Mouse (Mus musculus) liver (tissue): ENCODE results near the gene Ctu1.
"Not testable (repeated sequence)": the region's sequence is repeated elsewhere in the genome, so short reads cannot be mapped to it uniquely, and the experiment has no call there.

Experiments used
- DNase-seq: peaks from one replicate; pipeline ENCODE4 v3.0.0-alpha.2; 2020; ENCODE audit warnings: mixed read lengths

Gene Ctu1

DNA sequence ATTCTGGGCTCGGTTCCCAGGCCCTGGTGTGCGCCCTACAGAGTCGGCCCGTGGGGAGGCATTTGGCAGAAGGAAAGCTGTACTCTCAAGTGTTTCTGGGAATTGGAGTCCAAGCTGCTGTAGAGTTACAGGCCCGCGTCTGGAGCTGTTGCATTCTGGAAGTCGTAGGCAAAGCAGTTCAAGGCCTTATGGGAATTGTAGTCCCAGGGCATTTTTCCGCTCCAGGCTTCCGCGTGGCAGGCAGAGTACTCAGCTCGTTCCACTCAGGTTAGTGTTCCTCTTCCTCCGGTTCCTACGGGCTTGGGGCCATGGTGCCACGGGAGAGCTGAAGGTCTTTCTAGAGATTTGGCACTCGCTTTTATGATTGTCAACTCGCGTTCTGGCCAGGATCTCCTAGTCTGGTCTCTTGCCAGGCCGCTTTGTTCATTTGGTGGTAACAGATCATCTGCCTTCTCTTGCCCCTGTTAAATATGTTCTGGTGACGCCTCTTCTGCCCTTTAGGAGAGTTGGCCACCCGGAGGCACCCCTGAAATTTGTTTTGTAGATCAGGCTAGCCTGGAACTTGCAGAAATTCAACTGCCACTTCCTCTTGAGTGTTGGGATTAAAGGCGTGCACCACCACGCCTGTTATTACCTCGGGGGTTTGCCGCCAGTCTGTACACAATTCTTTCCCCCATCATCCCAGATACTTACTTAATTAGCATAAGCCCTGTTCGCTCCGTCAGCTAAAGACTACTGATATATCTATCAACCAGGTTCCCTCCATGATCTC lies at the start of gene Ctu1:
Gene Ctu1 (plus strand): TSS at position 208 of the 772 bp plus-strand sequence.
- DNase-seq = peak; percentile 83

DNA sequence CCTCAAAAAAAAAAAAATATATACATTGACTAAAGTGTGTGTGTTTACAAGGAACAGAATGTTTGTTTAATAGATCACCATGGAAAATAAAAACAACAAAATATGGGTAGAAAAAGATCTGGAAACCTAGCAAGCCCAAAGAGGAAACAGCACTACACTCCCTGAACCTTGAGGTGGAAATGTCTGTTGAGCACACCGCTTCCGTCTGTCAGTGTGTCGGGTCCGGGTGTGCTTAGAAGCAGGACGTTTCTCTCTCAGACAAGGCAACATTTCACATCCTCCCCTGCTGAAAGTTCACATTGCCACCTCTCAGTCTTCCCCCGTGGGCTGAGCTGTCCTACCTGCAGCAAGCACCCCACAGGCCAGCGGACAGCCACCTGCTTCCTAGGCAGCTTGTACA lies 48.9 kb upstream of the Ctu1 start:
- no peak for DNase-seq

DNA sequence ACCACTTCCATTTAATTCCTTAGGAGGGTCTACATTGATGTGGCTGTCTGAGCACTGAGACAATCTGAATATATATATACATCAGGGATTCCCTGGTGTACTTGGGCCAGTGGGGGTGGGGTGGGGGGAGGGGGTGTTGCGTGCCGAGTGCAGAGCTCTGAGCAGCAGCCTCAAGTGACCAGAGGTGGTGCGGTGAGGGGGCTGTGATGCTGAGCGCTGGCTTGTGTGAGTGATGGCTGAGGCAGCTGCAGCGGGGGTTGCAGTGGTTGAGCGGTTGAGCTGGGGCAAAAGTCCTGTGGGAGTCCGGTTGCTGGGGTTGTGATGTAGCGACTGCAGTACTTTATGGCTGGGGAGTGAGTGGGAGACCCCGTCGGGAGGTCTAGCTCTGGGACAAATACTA lies 48.0 kb upstream of the Ctu1 start:
- peak; percentile 5 for DNase-seq

DNA sequence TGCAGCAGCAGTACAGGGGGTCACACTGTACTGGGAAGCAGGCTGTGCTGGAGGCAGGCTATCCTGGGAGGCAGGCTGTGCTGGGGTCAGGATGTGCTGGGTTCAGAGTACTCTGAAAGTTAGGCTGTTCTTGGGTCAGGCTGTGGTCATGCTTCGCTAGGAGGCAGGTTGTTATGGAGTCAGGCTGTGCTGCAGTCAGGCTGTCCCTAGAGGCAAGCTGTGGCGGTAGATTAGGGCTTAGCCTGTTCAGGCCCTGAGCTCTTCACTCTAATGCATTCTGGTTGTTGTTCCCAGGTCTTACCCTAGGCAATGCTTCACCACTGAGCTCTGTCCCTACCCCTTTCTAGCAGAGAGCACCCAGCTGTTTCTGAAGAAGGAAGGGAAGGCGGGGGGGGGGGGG lies 46.8 kb upstream of the Ctu1 start:
- no peak for DNase-seq

DNA sequence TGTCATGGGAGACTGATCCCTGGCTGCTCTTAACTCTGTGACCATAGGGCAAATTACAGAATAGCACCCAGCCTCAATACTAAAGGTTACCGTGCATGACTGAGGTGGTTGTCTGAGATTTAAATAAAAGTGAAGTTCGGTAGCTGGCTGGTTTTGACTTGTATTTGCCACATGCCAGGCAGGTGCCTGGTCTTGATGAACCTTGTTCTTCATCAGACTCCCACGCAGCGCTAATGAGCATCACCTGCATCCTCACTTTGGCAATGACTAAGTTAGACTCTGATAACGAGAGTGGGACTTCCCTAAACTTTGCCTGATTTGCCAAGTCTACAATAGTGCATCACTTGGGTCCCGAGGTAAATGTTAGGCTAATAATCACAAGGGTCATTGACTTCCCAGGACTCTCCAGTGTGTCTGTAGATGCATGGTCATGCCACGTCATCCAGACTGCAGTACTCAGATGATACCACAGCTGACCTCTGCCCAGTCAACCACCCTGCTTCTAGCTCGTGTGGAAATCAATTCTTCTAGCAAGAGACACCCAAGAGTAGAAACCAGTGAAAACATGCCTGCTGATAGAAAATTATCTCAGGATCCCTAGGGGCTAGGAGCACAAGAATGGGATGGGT lies 45.9 kb upstream of the Ctu1 start:
- DNase-seq = no peak

DNA sequence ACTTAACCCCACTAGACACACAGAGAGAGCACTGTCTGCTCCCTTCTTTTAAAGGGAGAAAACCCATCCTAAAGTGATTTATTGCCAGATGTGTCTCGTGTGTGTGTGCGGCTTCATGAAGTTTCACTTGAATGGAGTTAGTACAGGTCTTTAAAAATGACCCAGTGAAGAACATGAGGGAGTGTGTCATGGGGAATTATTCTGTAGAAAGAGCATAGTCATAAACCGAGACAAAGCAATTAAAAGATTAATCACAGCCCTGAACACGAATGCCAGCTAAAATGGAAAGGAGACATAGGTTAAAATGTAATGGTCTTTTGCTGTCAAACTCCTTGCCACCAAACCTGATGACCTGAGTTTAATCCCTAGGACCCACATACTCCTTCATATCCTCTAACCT lies 37.9 kb upstream of the Ctu1 start:
- no peak for DNase-seq

DNA sequence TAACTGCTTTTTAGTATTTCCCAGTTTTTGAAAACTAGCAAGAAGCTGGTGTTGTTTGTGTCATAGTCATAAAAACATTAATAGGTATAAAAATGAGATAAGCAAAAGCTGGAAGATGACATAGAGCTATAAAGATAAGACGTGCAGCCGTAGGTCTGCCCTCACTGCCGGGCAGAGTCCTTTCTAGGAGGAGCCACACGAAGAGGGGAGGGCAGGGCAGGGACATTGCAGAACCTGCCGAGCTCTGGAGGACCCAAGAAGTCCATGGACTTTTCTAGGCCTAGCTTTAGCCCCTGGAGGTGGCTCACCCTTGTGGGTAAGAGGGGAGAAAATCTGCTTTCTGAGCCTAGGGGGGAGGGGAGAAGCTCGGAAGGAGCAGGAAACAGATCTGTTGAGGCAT lies 37.3 kb upstream of the Ctu1 start, which contains the start of gene Ceacam18:
Gene Ceacam18 (plus strand): TSS at position 208 of the 400 bp plus-strand sequence.
- no peak for DNase-seq

DNA sequence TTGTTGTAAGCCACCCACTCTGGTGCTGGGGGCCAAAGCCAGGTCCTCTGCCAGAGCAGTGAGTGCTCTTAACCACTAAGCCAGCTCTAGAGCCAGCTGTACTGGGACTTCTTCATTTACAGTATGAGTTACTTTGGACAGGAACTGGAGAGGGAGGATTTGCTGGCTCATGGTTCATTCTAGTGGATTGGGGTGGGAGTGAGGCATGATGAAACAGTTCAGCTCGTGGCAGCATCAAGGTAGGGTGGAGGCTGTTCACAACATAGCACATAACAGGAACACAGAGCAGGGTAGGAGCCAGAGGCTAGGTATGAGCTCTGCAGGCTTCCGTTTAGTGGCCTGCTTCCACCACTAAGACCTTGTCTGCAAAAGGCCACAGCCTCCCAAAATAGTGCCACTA lies 35.6 kb upstream of the Ctu1 start:
- DNase-seq = no peak

DNA sequence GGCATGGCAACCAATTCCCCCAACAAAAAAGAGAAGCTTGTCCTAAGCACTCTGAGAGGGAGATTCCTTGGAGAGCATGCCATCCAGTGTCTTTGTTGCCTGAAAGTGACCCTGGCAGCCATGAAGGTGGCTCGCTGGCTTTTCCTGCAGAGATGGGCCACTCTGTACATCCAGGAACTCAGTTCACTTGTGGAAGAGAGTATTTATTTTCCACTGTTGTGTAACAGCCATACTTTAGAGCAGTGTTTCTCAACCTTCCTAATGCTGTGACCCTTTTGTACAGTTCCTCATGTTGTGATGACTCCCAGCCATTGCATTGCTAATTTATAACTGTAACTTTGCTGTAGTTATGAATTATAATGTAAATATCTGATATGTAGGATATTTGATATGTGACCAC lies 34.7 kb upstream of the Ctu1 start:
- DNase-seq = no peak

DNA sequence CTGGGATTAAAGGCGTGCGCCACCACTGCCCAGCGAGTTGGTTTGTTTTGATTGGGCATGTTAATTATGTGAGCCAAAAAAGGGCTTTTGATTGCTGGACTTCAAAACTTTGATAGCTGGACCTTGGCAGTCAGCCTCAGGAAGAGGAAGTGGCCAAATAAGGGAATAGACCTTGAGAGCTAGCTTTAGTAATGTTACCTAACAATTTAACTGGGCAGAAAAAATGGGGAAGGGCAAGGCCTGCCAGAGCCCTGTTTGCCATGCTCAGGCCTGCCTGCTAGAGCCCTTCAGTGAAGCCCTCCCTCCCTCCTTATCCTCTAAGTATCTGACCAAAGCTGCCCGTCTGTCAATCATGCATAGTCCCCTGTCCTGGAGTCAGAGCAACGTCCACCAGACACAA lies 29.2 kb upstream of the Ctu1 start:
- DNase-seq = no peak

DNA sequence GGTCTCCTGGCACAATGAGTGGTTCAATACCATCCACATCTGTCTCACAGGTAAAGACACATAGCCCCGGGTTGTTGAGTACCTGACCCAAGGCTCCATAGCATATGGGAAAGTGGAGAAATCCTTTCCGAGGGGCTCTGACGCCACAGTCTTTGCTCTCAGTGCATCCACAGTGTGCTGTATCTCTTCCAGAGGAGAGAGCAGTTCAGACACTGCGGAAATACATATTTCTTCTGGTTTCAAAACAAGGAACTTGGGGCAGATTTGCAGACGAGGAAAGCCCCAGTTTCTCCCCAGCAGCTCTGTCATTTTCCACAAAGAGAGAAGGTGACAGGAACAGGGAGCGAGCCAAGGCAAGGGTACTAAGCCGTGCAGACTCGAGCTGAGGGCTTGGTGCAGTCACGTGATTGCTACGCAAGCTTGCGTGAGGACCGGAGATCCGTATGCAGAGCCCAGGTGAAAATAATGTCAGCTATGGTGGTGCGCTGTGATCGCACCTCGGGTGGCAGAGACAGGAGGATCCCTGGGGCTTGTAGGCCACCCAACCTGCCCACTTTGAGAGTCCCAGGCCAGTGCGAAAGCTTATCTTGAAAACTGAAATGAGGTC lies 28.7 kb upstream of the Ctu1 start:
- no peak for DNase-seq

DNA sequence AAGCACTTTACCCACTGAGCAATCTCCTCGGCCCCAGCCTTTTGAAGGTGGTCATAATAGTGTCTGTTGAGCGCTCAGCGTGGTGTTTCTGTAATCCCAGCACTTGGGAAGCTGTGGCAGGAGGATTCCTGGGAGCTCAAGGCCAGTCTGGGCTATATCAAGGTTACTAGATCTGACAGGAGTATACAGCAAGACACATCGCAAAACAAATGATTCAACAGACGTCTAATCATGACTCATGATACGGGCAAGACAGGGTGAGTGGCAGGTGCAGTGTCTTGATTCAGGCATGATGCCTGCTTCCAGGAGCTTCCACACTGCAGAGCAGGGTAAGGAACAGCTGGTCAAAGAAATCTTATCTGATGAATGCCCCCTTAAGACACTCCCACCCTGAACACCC lies 19.1 kb upstream of the Ctu1 start:
- DNase-seq = no peak

DNA sequence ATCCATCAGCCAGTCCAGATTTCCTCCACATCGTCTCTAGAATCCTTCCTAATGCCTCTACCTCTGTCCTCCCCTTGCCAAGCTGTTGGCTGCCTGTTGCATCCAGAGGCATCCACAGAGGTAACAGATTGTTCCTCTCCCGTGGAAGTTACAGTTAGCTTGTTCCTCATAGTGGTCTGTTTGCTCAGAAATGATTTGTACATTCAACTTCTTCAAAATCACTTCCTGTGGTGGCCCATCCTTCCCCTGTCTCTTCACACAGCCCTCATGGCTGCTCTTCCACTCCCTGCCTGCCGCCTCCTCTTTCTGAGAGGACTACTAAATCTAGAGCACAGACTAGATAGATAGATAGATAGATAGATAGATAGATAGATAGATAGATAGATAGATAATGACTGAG lies 17.3 kb upstream of the Ctu1 start:
- no peak for DNase-seq

DNA sequence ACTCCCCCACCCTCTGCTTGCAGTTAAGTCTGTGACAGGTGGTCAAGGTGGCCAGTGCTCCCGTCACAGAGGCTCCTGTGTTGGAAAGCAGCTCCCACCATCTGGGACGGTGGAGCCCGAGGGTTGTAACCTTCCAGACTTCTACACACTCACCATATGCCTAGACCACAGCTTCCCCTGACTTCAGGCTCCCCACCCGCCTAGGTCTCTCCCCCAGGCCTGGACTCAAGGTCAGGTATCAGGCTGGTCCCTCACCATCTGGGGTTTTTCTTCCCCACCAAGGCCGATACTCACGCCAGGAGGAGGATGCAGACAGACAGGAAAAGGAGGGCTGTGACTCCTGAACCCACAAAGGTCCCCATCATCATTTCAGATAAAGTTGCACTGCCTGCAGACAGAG lies 15.6 kb upstream of the Ctu1 start:
- DNase-seq = no peak

DNA sequence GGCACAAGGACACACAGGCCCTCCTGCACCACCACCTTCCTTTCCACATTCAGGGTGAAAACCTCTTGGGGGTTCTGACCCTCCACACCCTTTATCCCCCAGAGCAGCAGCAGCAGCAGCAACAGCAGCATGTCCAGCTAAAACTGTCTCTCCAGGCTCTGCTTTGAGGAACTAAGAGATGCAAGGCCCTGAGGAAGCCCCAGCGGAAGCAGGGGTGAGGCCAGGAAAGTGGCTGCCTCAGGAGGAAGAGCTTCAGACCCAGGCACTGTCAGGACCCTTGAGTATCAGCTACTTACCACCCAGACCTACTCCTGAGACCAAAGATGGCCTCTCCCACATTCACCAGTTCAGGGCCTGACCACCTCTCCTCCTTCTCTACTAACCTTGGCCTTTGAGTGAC lies 11.8 kb upstream of the Ctu1 start, which contains the start of gene Siglece:
Gene Siglece (minus strand): TSS at position 160 of the 400 bp plus-strand sequence.
- no peak for DNase-seq

DNA sequence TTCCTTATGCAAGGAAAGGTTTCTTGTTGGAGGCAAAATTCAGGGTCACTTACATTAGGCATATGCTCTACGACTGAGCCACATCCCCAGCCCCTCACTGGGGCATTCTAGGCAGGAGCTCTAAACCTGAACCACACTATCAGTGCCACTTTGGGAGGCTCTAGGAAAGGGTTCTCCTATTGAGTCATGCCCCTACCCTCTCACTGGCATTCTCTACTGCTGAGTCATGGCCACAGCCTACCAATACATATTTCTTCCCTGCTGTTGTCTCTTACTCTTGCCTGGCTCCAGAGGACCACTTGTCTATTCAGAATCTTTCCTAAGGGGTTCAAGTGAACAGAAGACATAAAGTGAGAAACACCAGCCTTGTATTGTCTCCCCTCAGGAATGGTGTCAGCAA lies 9.0 kb upstream of the Ctu1 start:
- no peak for DNase-seq

DNA sequence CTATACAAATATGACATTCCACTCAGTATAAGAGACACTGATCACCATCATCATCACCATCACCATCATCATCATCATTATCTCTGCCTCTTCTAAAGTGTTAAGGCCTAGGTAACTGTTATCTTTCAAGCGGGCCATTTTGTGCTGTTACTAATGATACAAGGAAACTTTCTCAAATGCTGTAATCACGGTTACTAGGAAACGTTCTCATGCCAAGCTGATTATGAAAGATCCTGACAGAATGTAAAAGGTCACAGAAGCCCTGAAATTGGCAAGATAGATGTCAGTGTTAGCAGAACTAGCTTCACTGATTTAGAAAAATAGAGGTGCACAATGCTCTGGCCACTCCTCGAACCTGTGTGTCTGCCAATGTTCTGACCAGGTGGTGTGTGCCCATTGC lies 4.6 kb upstream of the Ctu1 start:
- not testable (repeated sequence) for DNase-seq

DNA sequence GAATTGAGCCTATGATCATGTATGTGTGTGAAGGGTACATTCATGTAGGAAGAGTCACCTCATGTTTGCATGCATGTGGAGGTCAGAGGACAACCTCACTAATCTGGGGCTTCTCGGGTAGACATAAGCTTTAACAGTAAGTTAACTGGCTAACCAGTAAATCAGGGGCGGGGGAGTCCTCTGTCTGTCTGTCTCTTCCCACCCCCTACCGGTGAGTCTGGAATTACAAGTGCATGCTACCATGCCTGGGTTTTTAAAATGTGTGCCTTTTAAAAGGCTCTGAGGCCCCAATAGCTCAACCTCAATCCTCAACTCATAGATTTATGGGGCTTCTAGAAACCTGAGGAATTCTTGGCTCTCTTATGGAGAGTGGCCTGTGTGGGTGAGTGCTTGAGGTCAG lies 3.2 kb upstream of the Ctu1 start:
- peak; percentile 34 for DNase-seq

DNA sequence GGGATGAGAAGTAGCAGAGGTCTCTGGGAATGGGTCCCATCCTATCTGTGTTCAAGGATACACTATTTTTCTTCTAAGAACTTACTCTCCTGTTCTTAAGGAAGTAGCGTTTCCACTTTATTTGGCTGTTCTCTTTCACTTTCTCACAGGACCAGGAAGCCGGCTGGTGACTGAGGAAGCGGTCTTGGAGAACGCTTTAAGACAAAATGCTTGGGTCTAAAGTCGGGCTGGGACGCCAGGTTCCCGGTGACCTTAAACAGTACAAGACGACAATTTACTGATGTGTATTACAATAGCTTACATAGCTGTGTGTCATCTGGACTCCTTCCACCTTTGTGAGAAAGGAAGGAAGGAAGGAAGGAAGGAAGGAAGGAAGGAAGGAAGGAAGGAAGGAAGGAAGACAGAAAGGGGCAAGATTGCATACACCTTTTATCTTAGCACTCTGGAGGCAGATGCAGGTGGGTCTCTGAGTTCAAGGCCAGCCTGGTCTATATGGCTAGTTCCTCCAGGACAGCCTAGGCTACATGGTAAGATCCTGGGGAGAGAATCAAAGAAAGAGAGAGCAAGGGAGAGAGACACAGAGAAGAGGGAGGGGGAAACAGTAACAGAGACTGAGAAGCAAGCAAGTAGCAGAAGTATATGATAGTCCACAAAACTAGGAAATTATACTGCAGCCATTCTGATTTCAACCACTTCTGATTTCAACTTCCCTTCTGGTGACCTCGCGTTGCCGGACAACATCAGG lies 580 bp upstream of the Ctu1 start:
- no peak for DNase-seq

DNA sequence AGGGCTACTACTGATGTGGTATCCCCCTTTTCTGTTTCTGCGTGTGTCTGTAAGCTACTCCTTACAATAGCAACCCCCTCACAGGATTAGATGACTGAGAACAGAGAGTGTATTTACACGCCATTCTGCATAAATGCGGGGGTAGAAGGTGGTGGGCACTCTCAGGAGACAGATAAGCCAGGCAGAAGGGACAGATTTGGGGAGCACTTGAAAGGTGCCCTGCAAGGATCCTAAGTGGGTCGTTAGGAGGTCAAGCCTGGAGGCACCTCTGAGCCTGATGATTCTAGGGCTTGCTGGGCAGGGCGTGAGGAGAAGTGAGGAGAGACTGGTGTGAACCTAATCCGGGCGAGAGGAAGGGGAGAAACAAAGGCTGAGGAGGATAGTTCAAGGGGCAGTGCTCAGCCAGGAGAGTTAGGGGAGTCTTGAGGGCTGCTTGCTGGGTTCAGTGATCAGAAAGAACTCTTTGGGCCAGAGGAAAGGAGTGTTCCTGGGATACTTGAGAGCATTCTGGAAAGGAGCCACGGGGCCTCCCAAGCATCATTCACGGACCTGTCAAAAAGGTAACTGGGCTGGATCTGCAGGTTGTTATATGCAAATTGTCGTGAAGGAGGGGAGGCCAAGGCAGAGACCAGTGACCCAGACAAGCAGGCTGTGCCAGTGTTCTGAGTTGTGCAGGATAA lies 905 bp downstream of the Ctu1 start:
- no peak for DNase-seq

DNA sequence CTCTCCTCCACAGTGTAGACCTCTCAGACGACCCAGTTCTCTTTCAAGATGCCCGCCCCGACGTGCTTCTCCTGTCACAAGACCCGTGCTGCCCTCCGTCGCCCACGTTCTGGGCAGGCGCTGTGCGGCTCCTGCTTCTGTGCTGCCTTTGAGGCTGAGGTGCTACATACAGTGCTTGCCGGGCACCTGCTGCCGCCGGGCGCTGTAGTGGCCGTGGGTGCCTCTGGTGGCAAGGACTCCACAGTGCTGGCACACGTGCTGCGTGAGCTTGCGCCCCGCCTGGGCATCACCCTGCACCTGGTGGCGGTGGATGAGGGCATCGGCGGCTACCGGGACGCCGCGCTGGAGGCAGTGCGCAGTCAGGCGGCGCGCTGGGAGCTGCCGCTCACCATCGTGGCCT lies 3.3 kb downstream of the Ctu1 start:
- DNase-seq = no peak

DNA sequence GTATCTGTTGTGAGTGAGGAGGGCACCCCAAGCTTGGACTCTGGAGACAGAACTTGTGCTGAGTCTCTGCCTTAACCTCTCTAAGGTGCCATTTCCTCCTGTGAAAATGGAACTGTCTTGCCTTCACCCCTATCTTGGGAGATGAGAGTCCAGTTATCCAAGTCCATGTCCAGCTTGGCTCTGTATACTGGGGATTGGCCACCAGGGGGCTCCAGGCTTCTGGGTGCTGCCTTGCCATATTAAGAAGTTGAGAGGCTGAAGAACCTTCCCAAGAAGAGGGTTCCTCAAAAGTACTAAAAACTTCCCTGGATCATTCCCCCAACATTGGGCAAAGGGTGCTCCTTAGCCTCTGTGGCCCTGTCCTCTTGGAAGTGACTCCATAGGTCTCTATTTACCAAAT lies 6.7 kb downstream of the Ctu1 start:
- no peak for DNase-seq

DNA sequence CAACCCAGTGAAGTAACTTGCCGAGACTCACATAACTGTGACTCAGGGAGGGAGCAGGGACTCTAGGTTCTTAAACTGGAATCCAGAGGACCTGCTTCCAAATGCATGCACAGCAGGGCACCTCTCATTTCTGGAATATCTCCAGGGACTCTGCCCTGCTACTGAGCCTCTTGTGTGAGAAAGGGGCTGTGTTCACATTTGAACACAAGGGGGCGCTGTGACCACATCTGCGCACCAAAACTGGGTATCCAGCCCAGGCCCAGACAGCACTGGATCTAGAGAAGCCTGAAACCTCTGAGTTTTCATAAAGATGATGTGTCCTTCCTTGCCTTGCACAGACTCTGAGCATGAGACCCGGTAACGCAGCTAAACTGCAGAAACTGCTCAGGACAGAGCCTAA lies 9.1 kb downstream of the Ctu1 start:
- peak; percentile 58 for DNase-seq
